Mouse (Mus musculus) layer of hippocampus, adult 8-10 months (tissue): Measurements from ENCODE around the gene Pidd1. TPM values are rescaled to one million over a fixed set of nuclear protein-coding genes. Genes with fewer than 3 reads are reported as not detected.

ENCODE experiments used
- total RNA-seq, 4 experiments: library from RNA; stranded (reverse); gene quantifications; 2 replicates each; pipeline ENCODE4 v1.2.4; 2022

Pidd1 gene
- total RNA-seq, 4 experiments from 2014 or later: 1.1 to 2.0 (median 1.5) TPM

Other genes with a start within 250 kb of the Pidd1 start
- 1 to 10 TPM; 3.6 to 5.6 (median 5.1) TPM for gene Lrrc56, start 249.9 kb downstream of the Pidd1 start, total RNA-seq
- gene Lmntd2, start 229.9 kb downstream of the Pidd1 start, total RNA-seq: not detected
- gene Rassf7, start 228.2 kb downstream of the Pidd1 start, total RNA-seq: 1 to 10 TPM in 2 of 4 experiments, under 1 TPM in 2; 0.71 to 2.0 (median 1.00) TPM
- 10 to 100 TPM; 68.4 to 95.2 (median 79.3) TPM for gene Phrf1, start 215.2 kb downstream of the Pidd1 start, total RNA-seq
- 1 to 10 TPM in 2 of 4 experiments, under 1 TPM in 2; 0.85 to 3.8 (median 2.0) TPM for gene Irf7, start 177.5 kb downstream of the Pidd1 start, total RNA-seq
- gene Cdhr5, start 167.2 kb downstream of the Pidd1 start, total RNA-seq: not detected
- gene Sct, start 164.9 kb downstream of the Pidd1 start, total RNA-seq: not detected
- under 1 TPM in 1 of 4 experiments, not detected in 3; 0.27 TPM for gene Drd4, start 152.0 kb downstream of the Pidd1 start, total RNA-seq
- gene Deaf1, start 116.3 kb downstream of the Pidd1 start, total RNA-seq: 10 to 100 TPM; 67.9 to 84.7 (median 78.5) TPM
- gene Tmem80, start 116.3 kb downstream of the Pidd1 start, total RNA-seq: 10 to 100 TPM; 32.4 to 36.5 (median 34.7) TPM
- 1 to 10 TPM; 3.6 to 7.2 (median 6.4) TPM for gene Eps8l2, start 105.1 kb downstream of the Pidd1 start, total RNA-seq
- 100 to 1,000 TPM; 107 to 127 (median 116) TPM for gene Taldo1, start 51.8 kb downstream of the Pidd1 start, total RNA-seq
- 10 to 100 TPM; 36.8 to 41.3 (median 38.6) TPM for gene Gatd1, start 29.9 kb downstream of the Pidd1 start, total RNA-seq
- 100 to 1,000 TPM; 248 to 286 (median 272) TPM for gene Cend1, start 14.5 kb downstream of the Pidd1 start, total RNA-seq
- 100 to 1,000 TPM; 295 to 343 (median 318) TPM for gene Slc25a22, start 6.1 kb downstream of the Pidd1 start, total RNA-seq
- gene Rplp2, start 3.3 kb upstream of the Pidd1 start, total RNA-seq: 100 to 1,000 TPM; 490 to 734 (median 578) TPM
- gene Pnpla2, start 11.2 kb upstream of the Pidd1 start, total RNA-seq: 10 to 100 TPM; 23.0 to 31.8 (median 24.3) TPM
- gene Cracr2b, start 17.1 kb upstream of the Pidd1 start, total RNA-seq: 1 to 10 TPM; 4.0 to 5.8 (median 4.9) TPM
- gene Cd151, start 23.4 kb upstream of the Pidd1 start, total RNA-seq: 10 to 100 TPM; 27.3 to 42.2 (median 32.0) TPM
- gene Polr2l, start 31.1 kb upstream of the Pidd1 start, total RNA-seq: 10 to 100 TPM; 32.4 to 40.6 (median 35.1) TPM
- 10 to 100 TPM; 14.7 to 38.7 (median 26.7) TPM for gene Tspan4, start 31.2 kb upstream of the Pidd1 start, total RNA-seq
- gene Chid1, start 95.8 kb upstream of the Pidd1 start, total RNA-seq: 10 to 100 TPM; 74.8 to 80.6 (median 76.0) TPM
- gene Ap2a2, start 118.1 kb upstream of the Pidd1 start, total RNA-seq: 100 to 1,000 TPM; 217 to 253 (median 230) TPM
- not detected for gene Muc6, start 211.3 kb upstream of the Pidd1 start, total RNA-seq
- 1 to 10 TPM in 3 of 4 experiments, not detected in 1; 1.1 to 1.7 (median 1.2) TPM for gene Muc2, start 246.3 kb upstream of the Pidd1 start, total RNA-seq